Mouse (Mus musculus): ENCODE measurements around the gene Cyb561a3. TPM values are rescaled to one million over a fixed set of nuclear protein-coding genes. Genes with fewer than 3 reads are reported as not detected.

The Cyb561a3 gene
- total RNA-seq, 2 experiments from 2014 or later = 9.4 to 10.8 TPM

DNA sequence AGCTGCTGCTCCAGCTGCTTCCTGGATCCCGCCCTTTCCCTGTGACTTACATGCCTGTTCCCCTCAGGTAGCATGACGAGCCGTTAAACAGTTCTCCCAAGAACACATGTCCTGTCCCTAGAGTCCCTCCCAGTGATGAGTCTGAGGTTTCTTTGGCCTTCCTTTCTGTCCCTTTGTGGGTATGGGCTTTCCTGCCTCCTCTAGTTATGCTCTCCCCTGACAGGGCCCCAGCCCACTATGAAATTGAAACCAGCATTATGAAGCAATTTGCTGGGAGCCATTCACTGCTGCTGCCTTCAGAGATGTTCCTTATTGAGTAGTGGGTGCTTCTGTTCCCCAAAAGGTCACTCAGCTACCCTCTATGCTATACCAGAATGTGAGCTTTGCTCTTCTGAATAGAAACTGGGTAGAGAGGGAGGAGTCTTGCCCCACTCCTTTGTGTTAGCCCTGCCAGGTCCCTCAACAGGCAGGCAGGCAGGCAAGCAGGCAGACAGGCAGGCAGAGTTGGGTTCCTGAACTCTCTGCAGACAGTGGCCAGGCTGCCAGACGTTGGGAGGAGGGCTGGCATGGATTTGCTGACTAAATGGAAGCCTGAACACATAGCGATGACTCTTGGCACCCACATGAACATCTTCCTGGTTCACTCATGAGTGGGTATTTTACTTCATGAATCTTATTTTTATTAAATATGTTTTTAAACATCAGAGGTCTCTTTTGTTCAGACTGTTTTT, 12.3 kb downstream of the Cyb561a3 start:
- no peak for DNase-seq (ENCODE audit: low spot score in 2 of 2)

DNA sequence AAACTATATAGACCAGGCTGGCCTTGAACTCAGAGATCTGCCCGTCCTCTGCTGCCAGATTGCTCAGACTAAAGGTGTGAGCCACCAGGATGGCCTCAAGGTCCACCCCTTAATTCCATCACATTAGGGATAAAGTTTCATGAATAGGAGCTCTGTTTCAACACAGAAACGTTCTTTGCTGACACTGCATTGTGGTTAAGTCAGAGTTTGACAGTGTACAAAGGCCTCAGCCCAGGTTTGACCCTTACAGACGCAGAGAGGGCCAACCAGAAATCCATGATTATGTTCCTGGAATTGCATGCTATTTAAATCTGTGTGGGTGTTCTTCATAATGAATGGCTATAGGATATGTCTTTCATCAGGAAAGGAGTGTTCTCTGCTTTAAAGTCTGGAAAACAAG, 13.3 kb downstream of the Cyb561a3 start:
- no peak for DNase-seq (ENCODE audit: low spot score in 2 of 2)

DNA sequence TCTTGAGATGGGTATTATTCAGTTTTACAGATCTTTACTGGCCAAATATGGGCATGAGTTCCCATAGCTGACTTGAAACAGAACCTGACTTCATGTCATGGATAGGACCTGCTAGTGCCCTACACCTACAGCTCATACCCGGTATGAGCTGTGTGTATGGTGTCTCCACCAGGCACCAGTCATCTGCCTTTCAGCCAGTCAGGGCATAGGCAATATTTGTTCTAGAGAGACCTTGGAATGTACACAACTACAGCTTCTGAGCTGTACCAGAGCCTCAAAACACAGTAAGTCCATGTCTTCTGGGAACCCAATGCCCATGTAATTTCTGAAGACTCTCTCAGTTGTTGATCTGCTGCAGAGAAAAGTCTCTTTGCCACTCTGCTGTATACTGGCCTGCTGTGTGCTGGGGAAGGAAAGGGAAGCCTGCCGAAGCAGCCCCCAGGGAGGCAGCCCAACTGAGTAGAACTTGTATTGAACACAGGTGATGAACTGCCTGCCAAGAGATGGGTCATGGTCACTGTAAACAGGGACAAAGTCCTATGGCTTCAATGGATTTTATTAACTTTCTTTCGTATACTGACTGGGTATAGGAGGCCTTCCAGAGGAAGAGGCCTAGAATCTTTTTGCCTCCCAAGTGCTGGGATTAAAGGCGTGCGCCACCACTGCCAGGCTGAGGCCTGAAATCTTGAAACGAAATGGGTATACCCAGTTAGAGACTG, 14.8 kb downstream of the Cyb561a3 start:
- no peak for DNase-seq (ENCODE audit: low spot score in 2 of 2)

DNA sequence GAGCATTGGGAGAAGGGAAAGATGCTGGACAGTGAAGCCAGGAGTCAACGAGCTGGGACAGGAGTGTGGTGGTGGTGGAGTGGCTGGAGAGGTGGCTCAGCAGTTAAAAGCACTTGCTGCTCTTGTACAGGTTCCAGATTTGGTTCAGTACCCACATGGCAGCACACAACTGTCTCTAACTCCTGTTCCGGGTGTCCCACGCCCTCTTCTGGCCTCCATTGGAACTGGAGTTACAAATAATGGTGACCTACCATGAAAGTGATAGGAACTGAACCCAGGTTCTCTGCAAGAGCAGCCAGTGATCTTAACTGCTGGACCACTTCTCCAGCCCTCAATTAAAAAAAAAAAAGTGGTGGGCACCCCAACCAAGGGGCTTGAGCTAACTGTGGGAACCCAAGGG, 21.2 kb downstream of the Cyb561a3 start:
- DNase-seq (ENCODE audit: low spot score in 2 of 2) = no peak

DNA sequence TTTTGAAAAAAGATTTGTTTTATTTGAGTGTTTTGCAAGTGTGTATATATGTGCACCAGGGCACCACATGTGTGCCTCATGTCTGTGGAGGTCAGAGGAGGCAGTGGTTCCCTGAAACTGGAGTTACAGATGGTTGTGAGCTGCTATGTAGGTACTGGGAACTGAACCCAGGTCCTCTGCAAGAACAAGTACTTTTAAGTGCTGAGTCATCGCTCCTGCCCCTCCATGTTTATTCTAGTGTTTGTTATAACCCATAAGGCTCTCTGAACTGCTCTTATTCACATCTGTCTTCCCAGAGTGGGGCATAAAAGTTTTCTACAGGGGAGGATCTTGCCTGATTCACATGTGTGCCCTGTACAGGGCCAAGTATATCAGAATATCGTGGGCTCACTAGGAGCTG, 22.7 kb downstream of the Cyb561a3 start:
- DNase-seq (ENCODE audit: low spot score in 2 of 2) = no peak

DNA sequence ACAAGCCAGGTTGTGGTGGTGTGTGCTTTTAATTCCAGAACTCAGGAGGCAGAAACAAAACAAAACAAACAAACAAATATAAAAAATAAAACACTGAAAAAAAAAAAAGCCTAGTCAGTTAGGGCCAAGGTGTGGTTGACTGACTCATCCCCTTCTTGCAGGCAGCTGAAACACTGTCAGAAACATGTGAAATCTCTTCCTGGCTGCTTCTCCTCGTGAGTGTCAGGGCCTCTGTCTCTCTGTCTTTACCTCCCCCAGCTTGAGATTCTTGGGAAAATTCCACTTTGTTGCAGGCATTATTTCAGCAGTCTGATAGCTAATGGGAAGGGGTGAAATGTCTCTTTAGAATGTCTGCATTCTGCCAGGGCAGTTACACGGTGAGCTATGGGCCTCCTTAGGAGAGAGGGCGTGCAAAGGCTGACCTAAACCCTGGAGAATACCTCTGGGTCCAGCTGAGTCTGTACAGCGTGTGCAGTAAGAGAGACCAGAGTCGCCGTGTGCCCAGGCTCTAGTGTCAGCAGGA, 25.3 kb downstream of the Cyb561a3 start:
- DNase-seq (ENCODE audit: low spot score in 2 of 2) = no peak

DNA sequence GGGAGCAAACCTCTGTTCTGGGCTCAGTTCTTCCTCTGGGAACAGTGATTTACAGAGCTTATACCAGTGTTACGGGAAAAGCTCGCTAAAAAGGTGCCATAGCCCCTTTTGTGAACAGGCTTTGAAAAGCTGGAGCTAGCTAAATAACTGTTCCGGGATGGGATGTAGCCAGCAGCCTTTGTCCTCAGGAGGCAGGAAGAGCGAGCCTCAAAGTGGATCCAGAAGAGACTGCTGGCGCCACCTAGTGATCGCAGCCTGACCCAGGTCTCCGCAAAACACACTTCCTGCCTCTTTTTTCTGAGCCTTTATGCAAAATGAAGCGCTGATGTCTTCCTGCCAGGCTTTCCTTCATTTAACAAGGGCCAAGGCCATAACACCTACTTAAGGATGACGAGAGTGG, 25.8 kb downstream of the Cyb561a3 start:
- peak; percentile 88 for DNase-seq (ENCODE audit: low spot score in 2 of 2)

DNA sequence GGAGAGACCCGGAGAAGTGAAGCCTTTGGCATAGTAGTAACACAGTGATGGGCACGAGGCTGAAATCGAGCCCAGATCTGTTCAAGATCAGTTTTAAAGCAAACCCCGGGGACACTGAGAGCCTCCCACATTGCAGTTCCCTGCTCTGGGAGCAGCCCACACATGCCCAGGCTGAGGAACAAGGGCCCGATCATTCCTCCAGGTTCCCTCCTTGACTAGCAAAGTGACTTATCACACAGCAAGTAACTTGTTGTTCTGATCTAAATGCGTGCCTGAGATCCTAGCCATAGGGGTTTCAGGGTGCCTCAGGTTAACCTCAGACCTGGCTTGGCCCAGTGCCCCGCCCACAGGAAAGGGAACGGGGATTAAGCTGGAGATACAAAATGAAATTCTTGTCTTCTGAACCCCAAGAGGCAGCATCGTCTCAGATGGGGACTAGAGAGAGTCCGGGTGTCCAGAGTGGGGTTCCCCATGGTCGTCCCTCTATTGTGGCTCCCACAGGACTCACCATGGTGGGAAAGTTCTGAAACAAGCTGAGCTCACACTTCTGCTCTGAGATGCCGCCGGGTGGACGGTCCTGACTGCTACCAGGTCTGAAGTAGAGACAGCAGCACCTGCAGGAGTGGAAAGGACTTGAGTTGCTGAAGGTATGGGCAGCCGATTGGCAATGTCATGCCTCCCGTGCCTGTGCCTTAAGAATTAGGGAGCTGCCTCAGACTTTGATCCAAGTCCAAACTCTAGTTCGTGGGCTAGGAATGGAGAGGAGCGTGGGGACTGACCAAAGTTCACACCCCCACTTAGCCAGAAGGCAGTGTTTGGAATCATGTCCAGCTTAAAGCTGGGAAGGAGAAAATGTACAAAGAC, 26.9 kb downstream of the Cyb561a3 start:
- DNase-seq (ENCODE audit: low spot score in 2 of 2) = peak in 1 of 2 experiments; percentile 10

DNA sequence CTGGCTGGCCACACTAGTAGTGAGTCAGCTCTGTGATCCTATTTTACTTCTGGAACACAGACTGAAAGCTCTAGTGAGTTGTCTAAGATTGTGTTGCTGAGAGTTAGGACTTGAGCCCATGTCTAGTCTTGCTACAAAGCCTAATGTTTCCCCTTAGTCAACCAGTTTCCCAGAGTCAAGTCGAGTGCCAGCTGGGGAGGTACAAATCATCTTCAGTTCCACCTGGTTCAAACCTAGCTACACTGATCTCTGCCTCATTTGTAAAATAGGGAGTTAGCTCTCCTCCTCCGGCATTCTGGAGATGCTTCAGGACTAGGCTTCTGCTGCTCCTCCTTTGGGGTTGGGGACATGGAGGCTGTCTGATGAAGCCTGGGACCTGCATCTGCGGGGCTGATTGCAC, 27.6 kb downstream of the Cyb561a3 start:
- no peak for DNase-seq (ENCODE audit: low spot score in 2 of 2)

DNA sequence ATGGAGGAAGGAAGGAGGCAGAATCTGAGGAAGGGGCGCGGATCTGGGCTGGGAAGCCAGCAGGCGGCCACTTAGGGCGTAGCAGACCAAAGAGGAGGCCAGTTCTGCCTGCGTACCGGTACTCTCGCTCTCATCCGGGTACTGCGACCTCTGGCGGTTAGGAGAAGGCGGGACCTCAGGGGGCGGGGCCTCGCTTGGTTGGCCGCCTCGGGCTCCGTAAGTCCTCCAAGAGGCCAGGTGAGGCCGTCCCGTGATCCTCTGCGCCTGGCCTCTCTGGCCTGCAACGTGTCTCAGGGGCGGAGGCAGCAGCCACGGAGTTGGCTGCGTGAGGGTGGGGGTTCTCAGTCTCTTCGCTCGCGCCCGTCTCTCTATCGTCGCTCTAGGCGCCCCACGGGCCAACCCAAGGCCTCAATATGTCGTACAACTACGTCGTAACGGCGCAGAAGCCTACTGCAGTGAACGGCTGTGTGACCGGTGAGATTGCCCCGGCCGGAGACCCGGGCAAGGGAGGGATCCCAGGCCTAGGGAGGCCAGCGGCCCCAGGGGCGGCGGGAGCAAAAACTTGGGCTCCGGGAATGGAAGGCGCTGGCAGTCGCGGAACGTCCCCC, 28.4 kb downstream of the Cyb561a3 start, which contains the start of the genes Ddb1 and Tkfc:
TSS of gene Ddb1 (plus strand) at position 35 of the 608 bp plus-strand sequence.
TSS of gene Tkfc (minus strand) at position 362 of the 608 bp plus-strand sequence.
- DNase-seq (ENCODE audit: low spot score in 2 of 2) = peak; percentile 99

DNA sequence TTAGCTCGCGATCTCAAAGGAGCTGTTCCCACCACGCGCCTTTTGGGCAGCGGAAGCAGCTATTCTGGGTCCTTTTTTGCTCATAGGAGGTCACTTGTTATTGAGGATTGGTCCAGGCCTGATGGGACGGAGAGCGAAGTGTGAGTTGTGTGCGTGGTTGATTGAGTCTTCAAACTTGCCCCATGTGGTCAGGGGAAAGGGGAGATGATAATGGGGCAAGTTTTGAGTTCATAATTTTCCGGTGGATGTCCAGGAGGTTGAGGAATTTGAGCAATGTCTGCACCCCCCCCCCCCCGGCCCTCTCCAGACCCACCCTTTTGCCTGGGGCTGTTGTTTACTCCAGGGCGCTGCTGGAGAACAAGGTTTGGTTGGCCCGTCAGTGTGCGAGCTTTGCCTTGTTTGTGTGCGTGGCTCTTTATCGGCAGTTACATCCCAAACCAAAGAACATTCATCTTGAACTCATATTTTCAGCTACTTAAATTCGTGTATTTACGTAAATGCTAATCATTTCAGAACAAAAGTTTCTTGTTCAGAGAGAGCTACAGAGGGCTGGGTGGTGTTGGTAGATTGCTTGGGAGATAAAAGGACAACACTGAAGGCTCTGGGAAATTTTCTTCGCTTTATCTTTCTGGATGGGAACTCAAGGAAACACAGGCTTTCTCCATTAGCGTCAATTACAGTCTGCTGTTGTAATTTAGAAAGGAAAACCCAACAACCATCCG, 29.1 kb downstream of the Cyb561a3 start:
- DNase-seq (ENCODE audit: low spot score in 2 of 2) = no peak

DNA sequence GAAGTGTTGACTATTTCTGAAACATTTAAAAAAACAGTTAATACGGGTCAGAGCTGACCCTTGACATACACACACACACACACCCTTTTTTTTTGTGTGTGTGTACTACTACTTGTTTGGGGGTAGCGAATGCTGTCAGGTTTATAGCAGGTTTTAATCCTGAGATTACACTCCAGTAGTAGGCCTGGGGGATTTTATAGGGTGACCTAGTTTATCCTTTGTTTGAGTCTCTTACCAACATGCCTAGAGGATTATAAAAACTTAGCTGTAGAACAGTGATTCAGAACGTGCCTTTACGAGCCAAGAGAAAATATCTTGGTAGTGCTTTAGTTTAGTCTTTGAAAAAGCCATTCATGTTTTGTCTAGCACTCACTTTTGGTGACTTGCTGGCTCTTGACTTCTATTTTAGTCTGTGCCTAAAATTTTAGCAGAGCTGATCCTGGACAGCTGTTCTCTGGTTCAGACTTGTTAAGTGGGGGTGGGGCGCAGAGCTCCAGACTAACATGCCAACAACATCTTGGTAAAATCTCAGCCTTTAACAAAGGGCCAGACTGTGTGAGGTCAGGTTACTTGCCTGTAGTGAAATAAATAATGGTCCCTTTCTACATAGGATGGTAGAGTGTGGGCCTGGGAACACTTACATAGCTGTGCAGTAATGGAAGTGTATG, 31.7 kb downstream of the Cyb561a3 start:
- DNase-seq (ENCODE audit: low spot score in 2 of 2) = no peak

DNA sequence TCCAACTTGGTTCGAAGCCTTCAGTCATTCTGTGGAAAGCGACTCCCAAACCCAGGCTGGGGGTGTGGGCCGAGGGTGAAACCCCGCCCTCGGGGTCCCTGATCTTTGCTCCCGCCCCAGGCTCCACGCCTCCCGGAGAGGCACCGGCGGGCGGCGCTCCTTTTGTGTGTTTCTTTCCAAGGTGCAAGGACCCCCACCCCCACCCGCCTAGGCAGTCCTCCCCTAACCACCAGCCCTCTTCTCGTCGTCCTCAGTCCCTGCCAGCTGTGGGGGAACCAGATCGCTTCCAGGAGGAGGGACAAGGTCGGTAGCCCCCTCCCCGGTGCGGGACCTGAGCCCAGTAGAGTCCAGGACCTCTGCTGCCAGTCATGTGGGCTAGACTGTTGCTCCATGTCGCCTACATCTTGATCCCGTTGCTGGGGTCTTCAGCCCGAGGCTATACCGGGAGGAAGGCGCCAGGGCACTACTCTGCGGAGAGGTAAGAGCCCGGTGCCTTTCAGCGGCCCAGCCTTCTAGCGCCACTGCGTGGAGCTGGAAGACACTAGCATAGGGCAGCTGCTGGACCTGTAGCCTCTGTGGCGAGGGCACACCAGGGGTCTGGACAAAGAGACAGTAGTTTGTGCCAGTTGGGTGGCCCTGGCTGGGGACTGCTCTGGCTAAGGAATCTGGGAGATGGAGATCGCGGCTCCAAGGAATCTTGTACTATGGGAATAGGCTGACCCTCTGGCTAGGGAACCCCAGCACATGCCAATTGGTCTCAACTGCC, 57.3 kb downstream of the Cyb561a3 start, which contains the start of gene Vwce:
TSS of gene Vwce (plus strand) at position 108 of the 766 bp plus-strand sequence.
- peak; percentile 21 to 25 for DNase-seq (ENCODE audit: low spot score in 2 of 2)

DNA sequence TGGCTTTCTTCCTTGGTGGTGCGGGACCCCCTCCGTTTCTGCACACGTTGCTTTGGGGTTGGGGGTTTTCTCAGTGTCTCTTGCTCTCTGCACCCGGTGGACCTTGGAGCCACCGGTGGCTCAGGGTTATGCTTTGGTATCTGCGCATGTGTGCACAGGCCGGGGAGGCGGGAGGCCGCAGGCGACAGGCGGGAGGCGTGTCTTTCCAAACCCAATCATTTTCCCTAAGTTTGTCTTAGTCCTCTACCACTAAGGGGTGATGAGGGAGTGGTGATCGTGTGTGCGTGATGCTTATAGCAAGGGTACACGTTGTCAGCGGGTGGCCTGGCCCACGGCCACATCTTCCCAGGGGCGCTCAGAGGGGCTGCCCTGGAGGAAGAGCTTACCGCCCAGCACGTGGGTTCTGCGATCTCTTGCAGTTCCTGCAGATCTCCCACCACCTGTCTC, 57.9 kb downstream of the Cyb561a3 start:
- peak; percentile 57 to 63 for DNase-seq (ENCODE audit: low spot score in 2 of 2)

DNA sequence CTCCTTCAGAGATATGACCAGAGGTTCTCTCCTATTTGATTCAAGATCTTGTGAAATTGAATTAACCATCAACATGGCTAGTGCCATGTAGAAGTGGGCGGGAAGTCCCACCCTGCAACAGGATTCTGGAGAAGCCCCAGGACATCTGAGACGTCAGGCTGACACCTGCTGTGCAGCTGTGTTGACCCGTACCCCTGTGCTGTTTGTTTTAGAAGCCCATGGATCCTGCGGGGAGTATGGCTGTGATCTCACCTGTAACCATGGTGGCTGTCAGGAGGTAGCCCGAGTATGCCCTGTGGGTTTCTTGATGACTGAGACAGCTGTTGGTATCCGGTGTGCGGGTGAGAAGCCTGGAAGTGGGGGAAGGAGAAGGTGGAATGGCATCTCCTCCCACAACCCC, 60.9 kb downstream of the Cyb561a3 start:
- no peak for DNase-seq (ENCODE audit: low spot score in 2 of 2)

DNA sequence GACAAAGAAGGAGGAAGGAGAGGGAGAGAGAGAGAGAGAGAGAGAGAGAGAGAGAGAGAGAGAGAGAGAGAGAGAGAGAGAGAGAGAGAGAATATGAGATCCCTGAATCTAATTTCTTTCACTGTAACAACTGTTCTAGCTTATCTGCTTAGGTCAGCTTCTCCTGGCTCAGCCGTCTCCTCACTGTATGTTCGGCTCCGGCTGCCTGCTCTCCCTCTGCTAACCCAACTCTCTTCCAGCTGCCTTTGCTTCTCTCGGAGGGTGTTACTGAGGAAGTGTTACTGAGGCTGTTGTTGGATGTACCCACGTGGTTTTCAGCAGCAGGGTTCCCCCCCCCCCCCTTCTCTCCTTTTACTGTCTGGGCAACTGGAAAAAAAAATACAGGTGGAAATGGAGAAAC, 63.1 kb downstream of the Cyb561a3 start:
- DNase-seq (ENCODE audit: low spot score in 2 of 2) = no peak

DNA sequence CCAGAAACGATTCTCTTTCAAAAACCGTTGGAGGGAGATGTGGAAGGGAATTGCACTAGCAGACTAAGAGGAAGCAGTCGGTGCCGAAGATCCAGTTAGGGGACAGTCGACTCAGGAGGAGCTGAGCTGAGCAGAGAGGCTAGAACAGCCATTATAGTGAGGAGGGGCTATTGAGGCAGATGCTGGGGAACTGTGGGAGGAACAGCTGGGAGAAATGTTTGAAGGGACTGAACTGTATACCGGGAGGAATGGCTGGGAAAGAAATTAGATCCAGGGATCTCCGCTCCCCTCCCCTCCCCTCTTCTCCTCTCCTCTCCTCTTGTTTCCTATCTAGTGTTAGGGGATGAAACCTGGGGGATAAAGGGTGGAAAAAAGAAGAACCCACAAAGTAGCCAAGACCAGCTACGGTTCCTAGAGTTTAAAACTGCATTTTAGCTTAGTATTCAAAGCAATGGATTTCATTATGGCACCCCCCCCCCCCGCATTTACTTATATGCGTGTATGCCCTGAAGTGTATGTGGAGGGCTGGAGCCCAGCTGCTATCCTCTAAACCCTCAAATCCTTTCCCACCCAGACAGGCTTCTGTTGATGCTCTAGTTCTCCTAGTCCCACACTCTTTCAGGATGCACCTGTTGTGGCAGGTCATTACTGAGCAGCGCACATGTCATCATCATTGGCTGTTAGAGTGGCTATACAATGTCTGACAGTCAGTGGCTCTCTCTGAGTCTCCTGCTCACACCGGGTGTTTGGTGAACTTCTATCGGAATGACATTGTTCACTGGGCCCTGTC, 63.8 kb downstream of the Cyb561a3 start:
- DNase-seq (ENCODE audit: low spot score in 2 of 2) = no peak

Measured in left cerebral cortex, adult 18-20 months (tissue).